Comparison of ENCODE assay signal across 8 mouse cellular contexts in genomic region chr13:17803331-17804057, GRCm38 (mm10). TPM values are rescaled to one million over a fixed set of nuclear protein-coding genes. Genes with fewer than 3 reads are reported as not detected.
A peak's percentile ranks its signal among the peaks of the same experiment; 100 is the strongest.
DNase-seq lines count a peak whose midpoint lies in the region; ATAC-seq lines count a peak whose summit lies in the region.

No protein-coding gene starts in this region.

- peak overlapping the region; percentile 98 for H3K9ac ChIP-seq in heart, embryonic 14.5 days (ENCODE audit: low read length)
- H3K9ac ChIP-seq in liver, embryonic 13.5 days, result peak overlapping the region; percentile 99
- peak overlapping the region; percentile 99 for H3K9ac ChIP-seq in stomach, embryonic 14.5 days (replicated peaks; ENCODE audit: low read depth, low read length)

- no peaks in the 10 kb centered on the region for H3K9me3 ChIP-seq in heart, embryonic 14.5 days (ENCODE audit: control insufficient read depth, low read length)
- H3K9me3 ChIP-seq in liver, embryonic 13.5 days (replicated peaks), result no peaks in the 10 kb centered on the region
- H3K9me3 ChIP-seq in stomach, embryonic 14.5 days (ENCODE audit: control insufficient read depth, low read depth, low read length), result no peaks in the 10 kb centered on the region

- H3K27me3 ChIP-seq in heart, embryonic 14.5 days (ENCODE audit: control insufficient read depth, insufficient read depth, low read length), result no peaks in the 10 kb centered on the region
- no peaks in the 10 kb centered on the region for H3K27me3 ChIP-seq in liver, embryonic 13.5 days
- H3K27me3 ChIP-seq in stomach, embryonic 14.5 days (ENCODE audit: control insufficient read depth, insufficient read depth, low read length), result no peaks in the 10 kb centered on the region

- ATAC-seq in erythroid progenitor cell, adult 5-6 weeks (replicated peaks; ENCODE audit: low FRiP score, poor library complexity, severe bottlenecking), result peak; percentile 67
- ATAC-seq in heart, embryonic 14.5 days (ENCODE audit: insufficient number of reproducible peaks, insufficient read depth, low FRiP score, low read depth), result peak; percentile 24; the same call in 1 of the 2 replicates
- ATAC-seq in liver, embryonic 13.5 days (ENCODE audit: low read depth), result peak; percentile 45
- ATAC-seq in stomach, embryonic 14.5 days (ENCODE audit: insufficient number of reproducible peaks, insufficient read depth, low FRiP score, low read depth), result peak; percentile 25

- DNase-seq in CD4-positive helper T cell, adult 2 months (ENCODE audit: low read depth, low spot score), result peak; percentile 80
- peak; percentile 81 for DNase-seq in kidney, postnatal 14 days
- peak; percentile 72 for DNase-seq in liver, embryonic 13.5 days
- peak; percentile 61 to 75 for DNase-seq in natural killer cell, adult 2 months (ENCODE audit: low spot score in 2 of 2)

- under 1% methylated on average over 73 of the region's 85 CpGs for WGBS in heart, embryonic 14.5 days
- under 1% methylated on average over 82 of the region's 85 CpGs for WGBS in liver, embryonic 13.5 days (ENCODE audit: insufficient replicate concordance)
- under 1% methylated on average over 85 of the region's 85 CpGs for WGBS in stomach, embryonic 14.5 days

- H3K4me1 ChIP-seq in brown adipose tissue, adult 24 weeks (ENCODE audit: control insufficient read depth, insufficient read depth, insufficient read length, low read length), result peaks cover 4% of the 10 kb centered on the region; the same call in 1 of the 2 replicates
- H3K4me1 ChIP-seq in heart, embryonic 14.5 days (ENCODE audit: control insufficient read depth in 2 of 2, insufficient read depth in 2 of 2, low read length in 2 of 2), result peaks cover 0 to 14% of the 10 kb centered on the region in 2 experiments; a peak in 2 of 4 replicates
- H3K4me1 ChIP-seq in liver, embryonic 13.5 days (replicated peaks), result peaks cover 39% of the 10 kb centered on the region
- H3K4me1 ChIP-seq in stomach, embryonic 14.5 days (ENCODE audit: control insufficient read depth, insufficient read depth, low read length), result peaks cover 8% of the 10 kb centered on the region; the same call in 1 of the 2 replicates

- H3K27ac ChIP-seq in brown adipose tissue, adult 24 weeks (replicated peaks; ENCODE audit: low read depth, low read length), result peak overlapping the region; percentile 70
- H3K27ac ChIP-seq in heart, embryonic 14.5 days (replicated peaks in 1 of 2; ENCODE audit: control insufficient read depth in 1 of 2, insufficient read depth in 1 of 2, low read depth in 2 of 2, low read length in 2 of 2), result peak overlapping the region; percentile 92 to 99
- peak overlapping the region; percentile 97 for H3K27ac ChIP-seq in liver, embryonic 13.5 days
- H3K27ac ChIP-seq in stomach, embryonic 14.5 days (ENCODE audit: low read length), result peak overlapping the region; percentile 99

- H3K36me3 ChIP-seq in heart, embryonic 14.5 days (ENCODE audit: control insufficient read depth, insufficient read depth, low read length), result peaks cover 9% of the 10 kb centered on the region
- no peaks in the 10 kb centered on the region; the same call in 1 of the 2 replicates for H3K36me3 ChIP-seq in liver, embryonic 13.5 days
- peaks cover 2% of the 10 kb centered on the region; the same call in 1 of the 2 replicates for H3K36me3 ChIP-seq in stomach, embryonic 14.5 days (ENCODE audit: control insufficient read depth, insufficient read depth, low read length)

- H3K4me2 ChIP-seq in heart, embryonic 14.5 days (ENCODE audit: low read length), result peak overlapping the region; percentile 91
- H3K4me2 ChIP-seq in liver, embryonic 13.5 days, result peak overlapping the region; percentile 89
- peak overlapping the region; percentile 94 for H3K4me2 ChIP-seq in stomach, embryonic 14.5 days (replicated peaks; ENCODE audit: low read depth, low read length)

- H3K4me3 ChIP-seq in brown adipose tissue, adult 24 weeks (ENCODE audit: insufficient read depth, low read depth, low read length), result peak overlapping the region; percentile 99
- peak overlapping the region; percentile 69 to 99 for H3K4me3 ChIP-seq in heart, embryonic 14.5 days (ENCODE audit: control insufficient read depth in 1 of 2, insufficient read depth in 1 of 2, low read depth in 1 of 2, low read length in 2 of 2)
- peak overlapping the region; percentile 100 for H3K4me3 ChIP-seq in liver, embryonic 13.5 days (replicated peaks)
- peak overlapping the region; percentile 98 for H3K4me3 ChIP-seq in stomach, embryonic 14.5 days (ENCODE audit: low read depth, low read length)

RNA-seq across cellular contexts. Expression of gene Cdk13, which starts 1.4 kb away (rescaled TPM):
- polyA plus RNA-seq in brown adipose tissue, adult 24 weeks (2012; ENCODE audit: insufficient read depth, insufficient read length, missing spikeins), result 20.1 and 22.6 TPM in 2 replicates
- total RNA-seq in erythroid progenitor cell, adult 5-6 weeks (2015; ENCODE audit: low replicate concordance), result 63.8 and 65.4 TPM in 2 replicates
- total RNA-seq in erythroid progenitor cell, adult 5-6 weeks (2017; ENCODE audit: low replicate concordance), result 67.6 and 102 TPM in 2 replicates
- 14.5 and 17.8 TPM in 2 replicates for polyA plus RNA-seq in heart, embryonic 14.5 days (2014; fragmentation: Nextera tagmentation; extraction: Ambion mirVana)
- 7.5 and 7.6 TPM in 2 replicates for polyA plus RNA-seq in liver, embryonic 13.5 days (2015; fragmentation: Nextera tagmentation; extraction: Ambion mirVana)
- polyA plus RNA-seq in stomach, embryonic 14.5 days (2014; fragmentation: Nextera tagmentation; extraction: Ambion mirVana), result 27.5 and 27.8 TPM in 2 replicates

Comparison
In these comparisons a context has a peak if more than half of its experiments do, and no peak if none do; other contexts are left out.
1. Peak in every context shown above with its lines: DNase-seq, ATAC-seq, H3K4me3 ChIP-seq and H3K27ac ChIP-seq.